Comparison of ENCODE assay signal across 8 mouse cellular contexts in the genomic region with DNA sequence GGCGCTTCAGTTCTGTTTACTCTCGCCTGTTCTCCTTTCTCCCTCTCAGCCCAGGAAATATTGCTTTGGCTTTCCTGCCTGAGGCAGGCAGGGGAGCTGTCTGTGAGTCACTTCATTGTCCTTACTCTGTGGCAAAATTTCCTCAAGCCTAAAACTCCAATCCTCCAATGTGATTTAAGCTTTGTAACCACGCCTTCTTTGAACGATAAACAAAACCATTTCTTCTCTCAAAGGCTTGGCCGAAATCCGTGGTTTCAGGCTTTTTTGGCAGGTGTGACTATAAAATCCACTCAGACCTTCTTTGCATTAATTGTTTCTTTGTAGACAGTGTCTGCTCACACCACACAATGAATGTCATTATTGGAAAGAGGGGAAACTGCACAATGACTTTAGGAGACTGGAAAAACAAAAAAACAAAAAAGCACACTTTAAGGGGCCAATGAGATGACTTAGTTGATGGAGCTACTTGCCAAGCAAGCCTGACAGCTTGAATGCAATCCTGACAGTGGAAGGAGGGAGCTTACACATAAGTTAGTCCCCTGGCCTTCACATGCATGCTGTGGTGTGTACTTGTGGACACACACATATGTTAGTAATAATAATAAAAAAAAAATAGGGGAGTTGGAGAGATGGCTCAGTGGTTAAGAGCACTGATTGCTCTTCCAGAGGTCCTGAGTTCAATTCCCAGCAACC. TPM values are rescaled to one million over a fixed set of nuclear protein-coding genes. Genes with fewer than 3 reads are reported as not detected.
DNase-seq lines count a peak whose midpoint lies in the region; ATAC-seq and TF ChIP-seq lines count a peak whose summit lies in the region.
"Had no signal": no experiment of that assay in that cellular context is flagged by ENCODE, and none has a peak within 500 bp of the region (broad histone marks: within the 10 kb centered on the region; RNA-seq: fewer than 3 reads in every experiment).

No protein-coding gene starts in this region.

- no peak overlapping the region for H3K4me3 ChIP-seq in kidney, embryonic 15.5 days (replicated peaks)
- no peak overlapping the region for H3K4me3 ChIP-seq in kidney, adult 2 months (ENCODE audit: insufficient read depth, low read depth, low read length)
- H3K4me3 ChIP-seq in forebrain, embryonic 13.5 days = no peak overlapping the region
- H3K4me3 ChIP-seq in midbrain, embryonic 15.5 days = no peak overlapping the region

- H3K9ac ChIP-seq in kidney, embryonic 15.5 days = no peak overlapping the region
- peak overlapping the region; percentile 41; the same call in 1 of the 2 replicates for H3K9ac ChIP-seq in forebrain, embryonic 13.5 days
- H3K9ac ChIP-seq in midbrain, embryonic 15.5 days = no peak overlapping the region

- DNase-seq in kidney, adult 2 months = no peak
- DNase-seq in R1 (ENCODE audit: low read depth, low spot score) = peak; percentile 17
- no peak for DNase-seq in thymus, adult 18-20 months
- no peak for DNase-seq in adrenal gland, adult 2 months
- DNase-seq: cerebellum, adult 11 months had no signal

- TF ChIP-seq CTCF in kidney, adult 2 months (conservative IDR thresholded peaks at IDR 0.05; ENCODE audit: insufficient read depth, insufficient read length, low read depth, low read length) = no peak

- WGBS in kidney, embryonic 15.5 days = 45% methylated on average over 6 of the region's 6 CpGs
- 54% methylated on average over 6 of the region's 6 CpGs for WGBS in kidney, adult 2 months
- WGBS in forebrain, embryonic 13.5 days = 28% methylated on average over 6 of the region's 6 CpGs
- 37% methylated on average over 6 of the region's 6 CpGs for WGBS in midbrain, embryonic 15.5 days

- no peaks in the 10 kb centered on the region for H3K27me3 ChIP-seq in kidney, embryonic 15.5 days
- H3K27me3 ChIP-seq in kidney, adult 2 months (replicated peaks; ENCODE audit: control insufficient read depth, insufficient read depth, low read length) = no peaks in the 10 kb centered on the region
- H3K27me3 ChIP-seq in forebrain, embryonic 13.5 days = no peaks in the 10 kb centered on the region
- no peaks in the 10 kb centered on the region for H3K27me3 ChIP-seq in midbrain, embryonic 15.5 days (replicated peaks)

- no peaks in the 10 kb centered on the region for H3K36me3 ChIP-seq in kidney, embryonic 15.5 days
- H3K36me3 ChIP-seq in kidney, adult 2 months (ENCODE audit: control insufficient read depth, insufficient read depth, low read length) = no peaks in the 10 kb centered on the region
- no peaks in the 10 kb centered on the region for H3K36me3 ChIP-seq in forebrain, embryonic 13.5 days (ENCODE audit: poor library complexity, severe bottlenecking)
- no peaks in the 10 kb centered on the region for H3K36me3 ChIP-seq in midbrain, embryonic 15.5 days (replicated peaks)

- H3K4me1 ChIP-seq in kidney, embryonic 15.5 days = peaks cover 25% of the 10 kb centered on the region
- peaks cover 11% of the 10 kb centered on the region; the same call in 1 of the 2 replicates for H3K4me1 ChIP-seq in kidney, adult 2 months (ENCODE audit: control insufficient read depth, insufficient read depth, low read length)
- H3K4me1 ChIP-seq in forebrain, embryonic 13.5 days = peaks cover 29% of the 10 kb centered on the region
- peaks cover 17% of the 10 kb centered on the region for H3K4me1 ChIP-seq in midbrain, embryonic 15.5 days

- no peaks in the 10 kb centered on the region for H3K9me3 ChIP-seq in kidney, embryonic 15.5 days (replicated peaks)
- H3K9me3 ChIP-seq in forebrain, embryonic 13.5 days (replicated peaks) = no peaks in the 10 kb centered on the region
- no peaks in the 10 kb centered on the region for H3K9me3 ChIP-seq in midbrain, embryonic 15.5 days

- no peak for ATAC-seq in kidney, embryonic 15.5 days (replicated peaks; ENCODE audit: low FRiP score)
- ATAC-seq in forebrain, embryonic 13.5 days = no peak
- no peak for ATAC-seq in midbrain, embryonic 15.5 days (replicated peaks)

- H3K4me2 ChIP-seq in kidney, embryonic 15.5 days = no peak overlapping the region
- no peak overlapping the region for H3K4me2 ChIP-seq in forebrain, embryonic 13.5 days
- no peak overlapping the region for H3K4me2 ChIP-seq in midbrain, embryonic 15.5 days

- TF ChIP-seq POLR2A in kidney, adult 2 months (IDR thresholded peaks at IDR 0.05; ENCODE audit: low read depth, low read length) = no peak

- 0 out of 2 replicates have a peak overlapping the region, but pooled peaks have one; percentile 10 for H3K27ac ChIP-seq in kidney, embryonic 15.5 days
- no peak overlapping the region; the same call in 1 of the 2 replicates for H3K27ac ChIP-seq in kidney, adult 2 months (ENCODE audit: insufficient read depth, low read depth, low read length)
- H3K27ac ChIP-seq in forebrain, embryonic 13.5 days = peak overlapping the region; percentile 73
- H3K27ac ChIP-seq in midbrain, embryonic 15.5 days = peak overlapping the region; percentile 55

RNA-seq across cellular contexts. Expression of gene Nedd4, which starts 17.6 kb away (rescaled TPM):
- 647 and 670 TPM in 2 replicates for polyA plus RNA-seq in kidney, embryonic 15.5 days (2015; fragmentation: Nextera tagmentation; extraction: Ambion mirVana)
- polyA plus RNA-seq in kidney, adult 2 months (2012; rRNA removed) = 104 and 118 TPM in 2 replicates
- polyA plus RNA-seq in forebrain, embryonic 13.5 days (2015; fragmentation: Nextera tagmentation; extraction: Ambion mirVana) = 552 and 600 TPM in 2 replicates
- polyA plus RNA-seq in midbrain, embryonic 15.5 days (2015; fragmentation: Nextera tagmentation; extraction: Ambion mirVana) = 436 and 451 TPM in 2 replicates
- 100 to 1,000 TPM; 393 to 436 TPM for total RNA-seq in adrenal gland, adult 2 months (2021)
- 139 and 169 TPM in 2 replicates for polyA plus RNA-seq in adrenal gland, adult 2 months (2012; rRNA removed)
